Mouse (Mus musculus) heart, postnatal 0 days (tissue): ENCODE data around the gene Cdk6.
"Not testable (repeated sequence)": the region's sequence is repeated elsewhere in the genome, so short reads cannot be mapped to it uniquely, and the experiment has no call there.

Experiments used
- CTCF ChIP-seq: IDR thresholded peaks from 2 replicates; pipeline ENCODE4 v1.5.1; 2016; ENCODE audit warnings: antibody characterized with exemption, control low read depth, low read depth
- EP300 ChIP-seq: IDR thresholded peaks from 2 replicates; pipeline ENCODE4 v1.6.1; 2016; ENCODE audit warnings: antibody characterized with exemption, low read depth

DNA sequence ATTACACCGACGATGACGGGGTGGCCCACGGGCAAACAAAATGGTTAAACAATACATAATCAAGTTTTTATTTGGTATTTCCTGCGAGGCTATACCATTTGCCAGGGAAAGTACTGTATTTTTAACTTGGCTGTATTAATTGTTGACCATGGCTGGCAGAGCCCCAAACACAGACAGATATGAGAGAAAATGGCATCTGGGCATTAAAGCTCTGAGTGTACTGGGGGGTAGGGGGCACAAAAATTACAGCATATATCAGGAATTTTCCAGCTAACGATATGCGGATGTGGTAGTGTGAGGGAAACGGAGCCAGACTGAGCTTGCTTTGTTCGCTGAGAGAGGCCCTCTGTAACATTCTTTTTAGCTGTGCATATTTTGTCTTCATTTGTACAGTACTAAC, 109.9 kb downstream of the Cdk6 start:
- not testable (repeated sequence) for TF ChIP-seq CTCF, EP300
